7 mouse cellular contexts compared by ENCODE assay signal in genomic region chr12:100778276-100778933, GRCm38 (mm10). TPM values are rescaled to one million over a fixed set of nuclear protein-coding genes. Genes with fewer than 3 reads are reported as not detected.
DNase-seq lines count a peak whose midpoint lies in the region; ATAC-seq and TF ChIP-seq lines count a peak whose summit lies in the region.

No protein-coding gene starts in this region.

- 85% methylated on average over 10 of the region's 10 CpGs for WGBS in lung, embryonic 14.5 days
- WGBS in embryonic facial prominence, embryonic 14.5 days: 63% methylated on average over 10 of the region's 10 CpGs
- 77% methylated on average over 10 of the region's 10 CpGs for WGBS in intestine, embryonic 15.5 days

- no peaks in the 10 kb centered on the region for H3K27me3 ChIP-seq in lung, embryonic 14.5 days (ENCODE audit: insufficient read depth, low read length)
- no peaks in the 10 kb centered on the region for H3K27me3 ChIP-seq in embryonic facial prominence, embryonic 14.5 days (replicated peaks; ENCODE audit: control insufficient read depth, insufficient read depth, low read length)
- H3K27me3 ChIP-seq in intestine, embryonic 15.5 days (replicated peaks): no peaks in the 10 kb centered on the region

- no peak for TF ChIP-seq CTCF in lung, embryonic 14.5 days (IDR thresholded peaks at IDR 0.05; ENCODE audit: low read depth)

- no peak overlapping the region; the same call in 1 of the 2 replicates for H3K4me3 ChIP-seq in lung, embryonic 14.5 days (ENCODE audit: low read depth, low read length)
- peak overlapping the region; percentile 36 for H3K4me3 ChIP-seq in embryonic facial prominence, embryonic 14.5 days (ENCODE audit: low read depth, low read length)
- no peak overlapping the region for H3K4me3 ChIP-seq in intestine, embryonic 15.5 days (replicated peaks)

- peak; percentile 25; the same call in 1 of the 2 replicates for ATAC-seq in lung, embryonic 14.5 days (ENCODE audit: insufficient read depth)
- ATAC-seq in embryonic facial prominence, embryonic 14.5 days (ENCODE audit: low read depth): 0 out of 2 replicates have a peak, but pooled peaks have one; percentile 6
- 0 out of 2 replicates have a peak, but pooled peaks have one; percentile 5 for ATAC-seq in intestine, embryonic 15.5 days
- peak; percentile 20; the same call in 1 of the 2 replicates for ATAC-seq in neutrophil, adult 5-6 weeks (ENCODE audit: extremely low read depth, insufficient number of reproducible peaks, low FRiP score, poor library complexity, severe bottlenecking)

- intact Hi-C loops in left cerebral cortex, postnatal 10 days (cut with DNase I): no loop called here

- H3K4me2 ChIP-seq in lung, embryonic 14.5 days: peak overlapping the region; percentile 63
- peak overlapping the region; percentile 53 for H3K4me2 ChIP-seq in embryonic facial prominence, embryonic 14.5 days (ENCODE audit: low read depth, low read length)
- H3K4me2 ChIP-seq in intestine, embryonic 15.5 days (replicated peaks): peak overlapping the region; percentile 53; the same call in 1 of the 2 replicates

- H3K4me1 ChIP-seq in lung, embryonic 14.5 days (ENCODE audit: insufficient read depth): peaks cover 4% of the 10 kb centered on the region; the same call in 1 of the 2 replicates
- peaks cover 17% of the 10 kb centered on the region for H3K4me1 ChIP-seq in embryonic facial prominence, embryonic 14.5 days (ENCODE audit: control insufficient read depth, insufficient read depth, low read length)
- no peaks in the 10 kb centered on the region; the same call in 1 of the 2 replicates for H3K4me1 ChIP-seq in intestine, embryonic 15.5 days (replicated peaks)

- H3K36me3 ChIP-seq in lung, embryonic 14.5 days (ENCODE audit: insufficient read depth): no peaks in the 10 kb centered on the region
- no peaks in the 10 kb centered on the region for H3K36me3 ChIP-seq in embryonic facial prominence, embryonic 14.5 days (ENCODE audit: control insufficient read depth, insufficient read depth, low read length)
- no peaks in the 10 kb centered on the region for H3K36me3 ChIP-seq in intestine, embryonic 15.5 days

- no peak for DNase-seq in lung, embryonic 14.5 days
- DNase-seq in lung, postnatal 25 days (ENCODE audit: low spot score): no peak
- DNase-seq in embryonic facial prominence, embryonic 14.5 days (ENCODE audit: low spot score): no peak
- DNase-seq in adipocyte (ENCODE audit: low spot score): no peak
- no peak for DNase-seq in left cerebral cortex, postnatal 10 days (ENCODE audit: extremely low spot score in 1 of 2, low spot score in 2 of 2)

- peak overlapping the region; percentile 55; the same call in 1 of the 2 replicates for H3K9ac ChIP-seq in lung, embryonic 14.5 days
- H3K9ac ChIP-seq in embryonic facial prominence, embryonic 14.5 days (ENCODE audit: low read depth, low read length): peak overlapping the region; percentile 63
- no peak overlapping the region for H3K9ac ChIP-seq in intestine, embryonic 15.5 days

- H3K9me3 ChIP-seq in lung, embryonic 14.5 days (ENCODE audit: low read depth, low read length): no peaks in the 10 kb centered on the region
- H3K9me3 ChIP-seq in embryonic facial prominence, embryonic 14.5 days (ENCODE audit: control insufficient read depth, low read length): no peaks in the 10 kb centered on the region
- H3K9me3 ChIP-seq in intestine, embryonic 15.5 days: no peaks in the 10 kb centered on the region

- peak overlapping the region; percentile 87 for H3K27ac ChIP-seq in lung, embryonic 14.5 days (ENCODE audit: low read depth)
- H3K27ac ChIP-seq in embryonic facial prominence, embryonic 14.5 days (replicated peaks; ENCODE audit: low read depth, low read length): peak overlapping the region; percentile 89
- H3K27ac ChIP-seq in intestine, embryonic 15.5 days: no peak overlapping the region

RNA-seq across cellular contexts. Expression of gene Dglucy, which starts 0.5 kb away (rescaled TPM):
- 3.8 and 4.4 TPM in 2 replicates for polyA plus RNA-seq in lung, embryonic 14.5 days (2014; fragmentation: Nextera tagmentation; extraction: Ambion mirVana)
- 4.4 and 4.9 TPM in 2 replicates for polyA plus RNA-seq in embryonic facial prominence, embryonic 14.5 days (2014; fragmentation: Nextera tagmentation; extraction: Ambion mirVana)
- polyA plus RNA-seq in intestine, embryonic 15.5 days (2015; fragmentation: Nextera tagmentation; extraction: Ambion mirVana): 2.5 TPM in 2 replicates
- 14.7 and 16.2 TPM in 2 replicates for total RNA-seq in neutrophil, adult 5-6 weeks (2017)
- total RNA-seq in left cerebral cortex, postnatal 10 days (2021): 1 to 10 TPM; 5.5 to 7.3 TPM

RNA-seq across cellular contexts. Expression of gene Rps6ka5, which starts 51.6 kb away (rescaled TPM):
- 4.5 and 4.9 TPM in 2 replicates for polyA plus RNA-seq in lung, embryonic 14.5 days (2014; fragmentation: Nextera tagmentation; extraction: Ambion mirVana)
- 4.8 and 5.2 TPM in 2 replicates for polyA plus RNA-seq in embryonic facial prominence, embryonic 14.5 days (2014; fragmentation: Nextera tagmentation; extraction: Ambion mirVana)
- 2.5 and 2.8 TPM in 2 replicates for polyA plus RNA-seq in intestine, embryonic 15.5 days (2015; fragmentation: Nextera tagmentation; extraction: Ambion mirVana)
- 51.6 and 55.7 TPM in 2 replicates for total RNA-seq in neutrophil, adult 5-6 weeks (2017)
- 10 to 100 TPM; 16.8 to 20.9 TPM for total RNA-seq in left cerebral cortex, postnatal 10 days (2021)
